Mouse (Mus musculus): Measurements from ENCODE around the gene Gpc5.

Gene Gpc5

DNA sequence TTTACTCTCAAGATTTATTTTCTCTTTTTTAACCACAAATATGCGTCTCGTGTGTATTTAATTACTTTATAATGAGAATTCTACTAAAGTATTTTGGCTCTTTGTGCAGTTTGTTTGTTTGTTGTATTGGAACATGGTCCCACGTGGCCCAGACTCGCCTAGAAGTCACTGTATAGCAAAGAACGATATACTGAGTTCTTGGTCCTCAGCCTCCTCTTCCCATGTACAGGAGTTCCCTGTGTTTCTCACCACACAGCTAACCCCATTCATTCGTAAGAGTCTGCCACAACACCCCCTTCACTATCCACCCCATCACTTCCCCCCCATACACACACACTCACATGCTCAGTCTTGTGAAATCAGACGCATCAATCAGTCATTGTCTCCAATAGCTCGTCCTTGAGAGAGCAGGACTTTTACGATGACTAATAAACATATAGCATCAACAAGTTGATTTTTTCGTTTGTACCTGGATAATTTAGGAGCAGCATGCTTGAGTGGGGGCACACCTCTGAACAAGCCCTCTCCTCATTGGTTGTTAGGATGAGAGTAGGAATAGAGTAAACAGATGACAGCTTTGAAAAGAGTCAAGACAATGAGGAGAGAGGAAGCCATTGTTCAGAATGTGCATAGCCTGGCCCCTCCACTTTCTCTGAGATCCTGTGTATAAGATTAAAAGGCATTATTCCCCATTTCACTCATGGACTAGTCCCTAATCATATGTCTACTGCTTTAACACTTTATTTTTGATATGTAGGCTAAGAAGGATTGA is 740.0 kb downstream of the Gpc5 start:
- DNase-seq (ENCODE audit: low spot score), result no peak

DNA sequence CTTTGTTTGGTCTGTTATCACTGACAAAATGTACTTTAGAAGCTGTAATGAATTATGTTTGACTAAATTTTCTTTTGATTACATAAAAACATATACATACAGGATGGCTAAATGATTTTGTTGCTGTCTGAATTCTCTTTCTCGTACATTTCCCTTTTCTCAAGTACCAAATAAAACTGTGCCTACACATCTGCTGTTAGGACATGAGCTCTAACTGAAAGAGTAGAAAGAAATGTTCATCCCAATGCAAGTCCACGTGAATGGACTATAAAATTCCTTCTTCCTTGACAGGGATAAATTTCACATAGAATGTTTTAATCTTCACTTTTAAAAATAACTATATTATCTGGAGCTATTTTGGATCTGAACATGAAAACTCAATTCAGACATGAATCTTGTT is 751.8 kb downstream of the Gpc5 start:
- DNase-seq (ENCODE audit: low spot score), result no peak

DNA sequence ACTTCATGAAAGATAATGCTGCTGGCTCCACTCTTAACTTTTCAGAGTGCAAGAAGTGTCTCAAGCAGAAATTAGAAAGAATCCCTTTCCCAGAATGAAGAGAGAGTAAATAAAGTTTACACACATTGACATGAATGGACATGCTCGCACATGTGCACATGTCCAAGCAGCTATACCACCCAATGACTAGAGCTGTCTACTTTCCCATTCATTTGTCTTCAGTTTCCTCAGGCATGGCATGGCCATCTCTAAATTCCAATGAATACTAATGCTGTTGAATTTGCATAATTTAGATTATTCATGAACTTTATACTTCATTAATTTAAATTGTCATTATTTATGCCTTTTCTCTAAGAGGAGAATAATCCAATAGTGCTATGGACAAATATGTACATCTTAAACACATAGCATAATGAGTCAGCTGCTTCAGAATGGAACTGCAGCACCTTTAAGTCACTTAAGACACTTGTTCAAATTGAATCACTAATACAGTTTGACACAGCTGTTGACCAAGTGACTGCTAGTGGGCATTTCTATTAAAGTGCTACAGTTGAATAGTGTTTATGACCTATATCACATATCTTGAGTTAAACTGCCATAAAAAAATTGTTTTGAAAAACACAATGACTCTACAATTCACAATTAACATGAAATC is 752.9 kb downstream of the Gpc5 start:
- no peak for DNase-seq (ENCODE audit: low spot score)

DNA sequence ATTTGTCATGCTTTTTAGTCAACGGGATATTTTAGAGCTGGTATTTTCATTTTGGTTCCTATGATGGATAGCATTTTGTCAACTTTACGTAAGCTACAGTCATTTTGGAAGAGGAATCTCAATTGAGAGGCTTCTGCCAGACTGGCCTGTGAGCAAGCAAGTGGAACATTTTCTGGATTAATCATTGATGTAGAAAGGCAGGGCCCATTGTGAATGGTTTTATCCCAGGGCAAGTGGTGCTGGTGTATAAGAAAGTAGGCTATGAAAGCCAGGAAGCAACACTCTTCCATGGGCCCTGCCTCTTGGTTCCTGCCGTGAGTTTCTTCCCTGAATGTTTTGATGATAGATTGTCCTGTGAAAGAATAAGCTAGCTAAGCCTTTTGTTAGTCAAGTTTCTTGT is 777.1 kb downstream of the Gpc5 start:
- no peak for DNase-seq (ENCODE audit: low spot score)

DNA sequence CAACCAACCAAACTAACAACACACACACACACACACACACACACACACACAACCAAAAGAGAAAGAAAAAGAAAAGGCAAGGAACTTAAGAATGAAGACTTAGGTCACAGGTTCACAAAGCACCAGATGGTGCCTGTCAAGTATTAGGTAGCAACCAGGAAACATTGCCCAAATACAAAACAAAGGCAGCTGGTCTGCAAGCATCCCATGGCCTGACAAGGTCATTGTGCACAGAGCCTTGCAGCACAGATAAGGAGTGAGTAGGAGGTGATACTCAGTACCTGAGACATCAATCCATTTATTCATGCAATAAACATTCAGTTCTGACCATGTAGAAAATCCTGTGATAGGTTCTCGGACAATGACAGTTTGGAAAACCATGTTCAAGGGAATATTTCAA is 884.0 kb downstream of the Gpc5 start:
- no peak for DNase-seq (ENCODE audit: low spot score)

DNA sequence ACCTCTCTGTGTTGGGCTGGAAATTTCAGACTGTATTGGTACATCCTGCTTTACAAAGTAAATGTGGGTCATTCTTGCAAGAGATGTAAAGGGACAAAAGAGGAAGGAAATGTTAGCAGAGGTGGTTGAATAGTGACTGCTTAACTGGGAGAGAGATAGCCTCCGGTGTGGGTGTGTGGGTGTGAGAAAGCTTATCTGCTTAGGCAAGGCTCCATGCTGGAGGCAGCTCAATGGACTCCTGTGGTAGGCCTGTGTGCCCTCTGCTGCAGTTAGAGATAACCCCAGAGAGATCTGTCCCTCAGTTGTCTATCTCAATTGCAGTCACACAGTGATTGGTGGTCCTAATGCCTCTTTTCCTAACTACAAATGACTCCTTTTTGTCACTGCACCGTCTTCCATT is 887.2 kb downstream of the Gpc5 start:
- DNase-seq (ENCODE audit: low spot score), result no peak

DNA sequence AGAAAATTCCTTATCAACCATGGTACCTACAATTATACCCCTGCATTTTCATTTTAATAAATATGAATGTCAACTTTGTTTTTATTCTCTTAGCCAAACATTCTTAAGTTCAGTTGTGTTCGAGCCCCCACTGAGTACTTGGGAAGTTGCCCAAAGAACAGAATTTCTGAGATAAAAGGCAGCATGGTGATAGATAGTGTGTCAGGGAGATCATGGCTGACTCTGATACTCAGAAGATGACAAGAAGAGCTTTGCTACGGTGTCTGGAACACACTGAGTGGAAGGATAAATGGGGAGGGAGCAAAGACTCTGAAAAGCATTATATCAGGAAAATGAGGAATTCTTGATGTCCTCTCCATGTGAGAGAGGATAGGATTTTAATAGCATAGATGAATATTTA is 898.7 kb downstream of the Gpc5 start:
- DNase-seq (ENCODE audit: low spot score), result no peak

DNA sequence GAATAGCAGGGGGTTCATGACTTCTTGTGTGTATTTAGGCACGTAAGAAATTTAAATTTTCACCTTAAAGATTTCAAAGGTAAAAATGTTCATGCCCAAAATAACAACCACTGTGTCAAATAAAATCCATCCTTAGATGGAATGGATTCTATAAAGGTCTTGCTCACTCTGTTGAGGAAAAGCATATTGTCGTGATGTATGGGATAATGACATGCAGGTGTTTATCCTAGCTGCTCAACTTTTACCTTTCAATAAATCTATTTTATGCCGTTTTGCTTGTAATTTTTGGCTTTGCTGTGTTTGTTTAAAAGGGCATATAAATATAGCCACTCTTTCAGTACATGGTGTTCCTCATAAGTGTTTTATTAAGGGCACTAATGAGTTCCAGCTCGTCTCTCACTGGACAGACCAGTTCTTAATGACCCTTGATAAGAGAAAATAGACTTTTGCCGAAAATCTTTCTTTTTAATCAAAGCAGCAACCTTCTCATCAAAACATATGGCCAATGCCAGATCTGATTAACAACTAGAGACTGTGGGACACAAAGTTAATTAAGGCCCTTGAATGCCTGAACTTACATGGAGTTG is 901.6 kb downstream of the Gpc5 start:
- DNase-seq (ENCODE audit: low spot score), result no peak

DNA sequence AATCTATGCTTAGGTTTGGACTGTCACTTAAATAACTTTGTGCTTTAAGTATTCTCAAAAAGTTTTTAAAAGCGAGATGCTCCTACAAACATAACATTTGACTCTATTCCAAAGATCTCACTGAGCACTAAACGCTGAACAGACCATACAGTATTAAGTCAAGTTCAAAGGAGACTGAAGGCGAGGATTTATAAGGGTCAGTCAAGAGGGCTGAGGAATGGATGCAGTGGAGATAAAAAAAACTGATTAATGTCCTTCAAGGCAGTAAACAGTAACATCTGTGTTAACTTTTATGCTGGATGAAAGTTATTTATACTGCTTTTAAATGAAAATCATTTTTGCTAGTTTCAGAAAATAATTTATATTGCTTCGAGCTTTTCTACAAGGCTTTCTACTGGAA is 906.9 kb downstream of the Gpc5 start:
- DNase-seq (ENCODE audit: low spot score), result no peak

DNA sequence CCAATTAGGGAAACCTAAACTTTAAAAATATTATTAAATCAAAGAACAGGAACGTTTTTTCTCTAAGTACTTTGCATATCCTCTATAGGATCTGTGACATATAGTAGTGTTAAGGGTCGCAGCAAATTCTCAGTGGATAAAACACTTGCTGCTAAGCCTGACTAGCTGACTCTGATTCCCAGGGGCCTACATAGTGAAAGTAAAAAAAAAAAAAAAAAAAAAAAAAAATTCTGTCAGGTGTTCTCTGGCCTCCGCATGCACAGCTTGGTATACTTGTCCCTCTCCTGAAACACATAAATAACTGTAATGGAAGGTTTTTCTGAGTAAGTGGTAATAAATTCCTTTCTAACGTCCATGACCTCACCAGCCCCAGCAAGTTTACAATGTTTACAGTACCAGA is 995.0 kb downstream of the Gpc5 start:
- no peak for DNase-seq (ENCODE audit: low spot score)

DNA sequence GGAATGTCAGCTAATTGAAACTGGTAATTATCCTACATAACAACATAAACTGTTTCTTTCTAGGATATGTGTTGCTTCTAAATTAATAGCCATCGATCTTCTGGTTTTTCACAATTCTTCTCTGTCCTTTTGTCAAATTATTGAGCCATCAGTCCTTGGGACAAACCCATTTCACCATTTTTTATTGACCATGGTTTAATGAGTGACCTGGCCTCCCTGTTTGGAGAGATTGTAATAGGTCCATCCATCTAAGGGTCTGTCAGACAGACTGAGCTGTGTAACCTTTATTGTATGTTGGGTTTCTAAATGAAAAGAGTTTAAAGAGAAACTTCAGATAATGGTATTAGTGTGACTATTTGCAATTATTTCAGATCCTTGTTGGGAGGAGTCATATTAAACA is 1035.9 kb downstream of the Gpc5 start:
- no peak for DNase-seq (ENCODE audit: low spot score)

DNA sequence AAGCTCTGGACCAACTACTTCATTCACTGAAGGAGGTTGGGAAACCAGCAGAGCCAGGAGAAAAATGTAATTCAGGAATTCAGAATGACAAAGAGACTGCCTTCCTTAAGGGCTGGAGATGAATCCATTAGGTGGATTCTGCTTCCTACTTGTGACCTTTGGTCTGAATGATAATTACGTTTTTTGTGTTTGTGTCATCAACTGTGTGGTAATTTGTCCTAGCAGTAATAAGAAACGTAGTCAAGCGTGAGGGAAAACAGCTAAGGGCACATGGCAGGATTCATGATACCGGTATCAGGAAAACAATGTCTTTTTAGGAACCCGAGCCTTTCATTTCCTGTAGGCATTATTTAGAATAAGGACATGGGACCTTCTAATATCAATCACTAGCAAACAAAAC is 1045.3 kb downstream of the Gpc5 start:
- DNase-seq (ENCODE audit: low spot score), result no peak

DNA sequence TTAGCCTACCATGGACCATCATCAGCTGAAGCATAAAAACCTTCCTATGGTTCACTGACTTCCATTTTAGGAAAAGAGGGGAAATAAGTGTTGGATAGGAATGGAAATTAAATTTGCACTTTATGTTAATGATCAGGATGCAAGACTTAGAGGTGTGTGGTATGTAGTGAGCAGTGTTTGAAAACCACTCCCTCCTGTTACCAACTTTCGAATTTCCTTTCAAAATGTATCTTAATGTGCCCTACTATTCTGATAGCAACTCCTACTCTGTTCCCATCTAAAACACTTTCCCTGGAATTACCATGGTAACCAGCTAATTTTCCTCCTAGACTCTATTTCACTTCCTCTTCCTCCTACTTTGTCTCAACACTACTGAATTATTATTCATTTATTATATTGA is 1045.8 kb downstream of the Gpc5 start:
- DNase-seq (ENCODE audit: low spot score), result no peak

DNA sequence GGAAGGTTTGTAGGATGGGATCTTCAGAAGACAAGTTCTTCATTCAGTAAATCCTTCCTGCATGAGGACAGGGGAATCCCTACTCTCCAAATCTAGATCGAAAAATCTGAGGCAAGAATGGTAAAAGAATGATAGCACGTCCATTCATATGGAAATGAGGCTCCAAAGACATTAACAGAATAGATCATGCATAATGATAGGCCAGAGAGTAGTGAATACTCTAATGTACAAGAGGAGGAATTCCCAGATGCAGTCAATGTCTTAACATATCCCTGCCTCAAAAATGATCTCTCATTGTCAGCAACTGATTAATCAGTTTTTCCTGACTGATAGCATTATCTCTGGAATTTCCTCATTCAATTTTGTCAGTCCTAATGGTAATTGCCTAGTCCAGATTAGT is 1070.6 kb downstream of the Gpc5 start:
- DNase-seq (ENCODE audit: low spot score), result no peak

DNA sequence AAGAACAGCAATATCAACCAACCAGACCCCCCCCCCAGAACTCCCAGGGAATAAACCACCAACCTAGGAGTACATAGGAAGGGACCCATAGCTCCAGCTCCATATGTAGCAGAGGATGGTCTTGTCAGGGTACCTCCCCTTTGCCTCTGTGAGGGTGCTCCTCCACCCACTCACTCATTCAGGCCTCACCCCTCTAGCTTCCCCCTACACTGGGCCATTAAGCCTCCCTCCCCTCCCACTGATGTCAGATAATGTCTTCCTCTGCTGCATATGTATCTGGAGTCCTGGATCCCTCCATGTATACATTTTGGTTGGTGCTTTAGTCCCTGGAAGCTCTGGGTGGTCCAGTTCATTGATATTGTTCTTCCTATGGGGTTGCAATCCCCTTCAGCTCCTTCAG is 1075.4 kb downstream of the Gpc5 start:
- no peak for DNase-seq (ENCODE audit: low spot score)

DNA sequence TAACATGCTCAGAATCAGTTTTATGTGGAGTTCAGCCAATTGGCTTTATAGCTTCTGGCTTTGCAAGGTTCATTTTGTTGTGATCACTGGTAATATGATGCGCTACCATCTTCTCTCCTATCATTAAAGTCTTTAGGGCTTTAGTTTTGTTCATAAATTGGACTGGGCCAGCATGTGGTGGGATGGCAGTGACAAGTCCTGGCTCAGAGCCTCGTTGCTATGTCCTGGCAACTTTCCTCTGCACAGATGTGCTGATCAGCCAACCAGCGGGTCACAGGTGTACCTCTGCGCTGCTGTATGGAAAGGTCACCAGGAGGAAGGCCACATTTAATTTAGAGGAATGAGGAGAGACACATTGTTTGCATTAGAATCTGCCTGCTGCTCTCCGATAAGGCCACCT is 1077.1 kb downstream of the Gpc5 start:
- no peak for DNase-seq (ENCODE audit: low spot score)

DNA sequence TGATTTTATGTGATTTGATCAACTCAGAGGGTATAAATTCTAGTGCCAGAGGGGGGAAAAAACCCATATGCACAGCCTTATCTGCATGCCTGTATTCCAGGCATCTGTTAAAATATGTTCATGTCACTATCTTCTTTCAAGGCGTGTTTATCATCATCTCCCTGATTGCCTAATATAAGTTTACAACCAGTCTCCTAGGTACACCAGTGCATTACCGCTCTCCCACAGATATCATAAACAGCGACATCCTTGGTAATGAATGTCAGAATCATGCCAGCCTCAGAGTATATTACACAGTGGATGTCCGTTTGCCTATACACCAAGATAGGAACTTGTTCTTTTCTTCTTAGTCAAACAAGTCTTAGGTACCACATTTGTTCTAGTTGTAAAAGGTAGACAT is 1095.0 kb downstream of the Gpc5 start:
- no peak for DNase-seq (ENCODE audit: low spot score)

DNA sequence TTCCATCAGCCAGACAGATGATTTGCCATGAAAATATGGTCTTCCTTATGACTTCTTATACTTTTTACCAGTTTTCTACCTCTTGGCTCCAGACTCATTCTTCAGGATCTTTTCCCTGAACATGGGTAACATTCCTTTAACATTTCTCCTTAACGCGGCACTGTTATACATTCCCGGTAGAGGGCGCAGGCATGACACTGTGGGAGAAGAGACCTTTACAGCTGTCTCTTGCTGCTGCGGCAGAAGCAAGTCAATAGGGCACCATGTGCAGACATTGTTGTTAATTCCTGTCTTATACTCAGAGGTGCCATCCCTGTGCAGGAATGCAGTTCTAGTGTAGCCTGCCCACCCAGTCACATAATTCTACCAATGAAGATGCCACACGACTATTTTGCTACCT is 1115.0 kb downstream of the Gpc5 start:
- DNase-seq (ENCODE audit: low spot score), result peak; percentile 17

DNA sequence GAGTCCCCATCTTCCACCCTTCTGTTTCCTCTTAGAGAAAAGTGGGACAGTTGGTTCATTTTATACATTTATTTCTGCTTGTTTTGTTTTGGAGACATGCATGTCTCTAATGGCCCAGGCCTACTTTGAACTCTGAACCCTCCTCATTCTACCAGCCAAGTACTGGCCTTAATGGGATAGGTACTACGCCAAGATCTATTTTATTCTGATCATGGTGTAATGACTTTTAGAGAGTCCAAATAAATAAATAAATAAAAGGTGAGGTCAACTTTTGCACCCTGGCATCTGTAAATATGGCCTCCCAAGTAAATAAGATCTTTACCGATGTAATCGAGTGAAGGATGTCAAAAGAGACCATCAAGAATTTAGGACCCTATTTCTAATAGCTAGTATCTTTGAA is 1116.6 kb downstream of the Gpc5 start:
- no peak for DNase-seq (ENCODE audit: low spot score)

DNA sequence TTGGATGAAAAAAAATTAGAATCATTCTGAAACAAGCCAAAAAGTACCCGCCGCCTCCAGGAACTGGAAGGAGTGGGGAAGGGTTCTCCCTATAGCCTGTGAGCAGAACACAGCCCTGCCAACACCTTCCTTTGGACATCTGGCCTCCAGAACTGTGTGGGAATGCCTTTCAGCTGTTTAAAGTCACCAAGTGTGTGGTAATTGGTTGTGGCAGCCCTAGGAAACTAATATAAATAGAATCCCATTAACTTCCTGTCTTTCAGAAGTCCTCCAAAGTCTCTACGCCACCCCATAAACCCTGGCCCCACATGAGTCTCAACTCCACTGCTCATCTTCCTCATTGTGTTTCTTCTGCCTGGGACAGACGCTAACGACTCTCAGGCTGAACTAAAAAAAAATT is 1117.0 kb downstream of the Gpc5 start:
- no peak for DNase-seq (ENCODE audit: low spot score)

DNA sequence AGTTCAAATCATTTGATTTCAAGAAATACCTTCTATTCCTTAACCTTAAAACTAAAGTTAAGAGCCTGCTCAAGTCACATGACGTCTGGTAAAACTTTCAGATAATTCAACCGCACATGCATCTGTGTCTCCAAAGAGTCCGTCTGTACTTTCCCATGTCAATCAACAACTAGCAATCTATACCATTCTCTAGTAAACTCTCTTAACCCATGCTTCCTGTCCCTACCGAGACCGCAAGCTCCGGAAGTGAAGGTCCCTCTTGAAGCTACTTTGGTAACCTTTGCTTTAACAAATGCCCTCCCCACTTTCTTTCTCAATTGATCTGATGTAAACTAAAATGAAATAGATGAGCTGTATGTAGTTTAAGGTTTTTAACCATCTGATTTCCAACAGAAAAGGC is 1118.3 kb downstream of the Gpc5 start:
- DNase-seq (ENCODE audit: low spot score), result no peak

DNA sequence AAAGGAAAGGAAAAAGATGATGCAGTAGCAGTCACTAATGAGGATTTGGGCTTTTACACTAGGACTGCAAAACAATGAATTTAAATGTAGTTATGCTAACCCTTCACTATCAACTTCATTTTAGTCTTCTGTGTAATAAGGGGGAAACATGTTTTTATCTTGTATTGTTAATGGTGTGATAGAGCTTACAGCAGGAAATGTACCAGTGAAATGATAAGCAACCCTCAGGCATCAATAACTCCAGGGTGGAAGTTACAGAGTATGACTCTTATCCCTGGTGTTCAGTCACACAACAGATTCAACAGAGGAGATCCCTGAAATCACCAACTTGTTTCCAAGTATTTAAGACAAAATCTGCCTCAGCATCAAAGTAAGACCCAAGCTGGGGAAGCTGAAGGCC is 1120.0 kb downstream of the Gpc5 start:
- no peak for DNase-seq (ENCODE audit: low spot score)

DNA sequence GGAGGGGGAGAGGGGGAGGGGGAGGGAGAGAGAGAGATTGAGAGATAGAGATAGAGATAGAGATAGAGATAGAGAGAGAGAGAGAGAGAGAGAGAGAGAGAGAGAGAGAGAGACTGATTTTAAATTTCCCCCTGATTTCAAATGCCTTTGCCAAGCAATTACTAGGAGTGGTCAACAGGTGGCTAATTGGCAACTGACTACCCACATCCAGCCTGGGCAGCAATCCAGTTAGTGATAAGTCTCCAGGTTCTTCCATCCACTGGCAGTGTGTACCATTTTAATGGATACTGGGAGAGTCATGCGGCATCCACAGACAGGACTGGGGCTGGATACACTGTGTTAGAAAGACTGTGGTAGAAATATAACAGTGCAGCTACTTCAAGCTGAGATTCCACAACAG is 1166.1 kb downstream of the Gpc5 start:
- no peak for DNase-seq (ENCODE audit: low spot score)

DNA sequence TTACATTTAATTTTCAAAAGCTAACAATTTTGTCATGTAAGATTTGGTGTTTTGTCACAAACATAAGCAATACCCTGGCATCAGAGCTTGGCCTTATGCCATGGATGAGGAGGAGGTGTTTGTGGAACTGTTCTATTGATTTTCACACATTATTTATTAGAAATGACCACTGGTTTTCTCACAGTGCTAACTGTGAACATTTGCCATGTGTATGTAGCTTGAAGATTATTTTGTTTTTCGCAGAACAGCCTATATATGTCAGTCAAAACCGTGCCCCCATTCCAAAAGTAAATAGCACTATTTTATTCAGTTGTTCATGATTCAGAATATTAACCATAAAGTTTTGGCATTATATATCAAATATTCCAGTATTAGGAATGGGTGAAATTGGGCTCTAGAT is 1216.5 kb downstream of the Gpc5 start:
- no peak for DNase-seq (ENCODE audit: low spot score)

Measured in urinary bladder, postnatal 14 days (tissue).